Mouse (Mus musculus) lung, adult 2 months (tissue): ENCODE results near the gene Ctsw.

Source experiments
- CTCF ChIP-seq: fragments of 200-500 bp; IDR thresholded peaks from 2 replicates; pipeline ENCODE4 v1.5.1; 2011; ENCODE audit warnings: mild to moderate bottlenecking, low read length, control low read depth; ENCODE audit not compliant: insufficient read depth
- POLR2A ChIP-seq: fragments of 200-500 bp; IDR thresholded peaks from 2 replicates; pipeline ENCODE4 v1.6.1; 2011; ENCODE audit warnings: low read depth, mild to moderate bottlenecking, control low read depth, low read length, borderline replicate concordance; ENCODE audit errors: extremely low read depth

GRCm38 (mm10) chr19:5516906-5517505, 48.7 kb upstream of the Ctsw start:
- TF ChIP-seq POLR2A (no peak), CTCF (no peak)
